Mouse (Mus musculus) cerebellum, adult 11 months (tissue): ENCODE measurements around the gene Stard13.

Experiments
- DNase-seq: peaks from one replicate; pipeline ENCODE4 v3.0.0; 2022

Stard13 gene

DNA sequence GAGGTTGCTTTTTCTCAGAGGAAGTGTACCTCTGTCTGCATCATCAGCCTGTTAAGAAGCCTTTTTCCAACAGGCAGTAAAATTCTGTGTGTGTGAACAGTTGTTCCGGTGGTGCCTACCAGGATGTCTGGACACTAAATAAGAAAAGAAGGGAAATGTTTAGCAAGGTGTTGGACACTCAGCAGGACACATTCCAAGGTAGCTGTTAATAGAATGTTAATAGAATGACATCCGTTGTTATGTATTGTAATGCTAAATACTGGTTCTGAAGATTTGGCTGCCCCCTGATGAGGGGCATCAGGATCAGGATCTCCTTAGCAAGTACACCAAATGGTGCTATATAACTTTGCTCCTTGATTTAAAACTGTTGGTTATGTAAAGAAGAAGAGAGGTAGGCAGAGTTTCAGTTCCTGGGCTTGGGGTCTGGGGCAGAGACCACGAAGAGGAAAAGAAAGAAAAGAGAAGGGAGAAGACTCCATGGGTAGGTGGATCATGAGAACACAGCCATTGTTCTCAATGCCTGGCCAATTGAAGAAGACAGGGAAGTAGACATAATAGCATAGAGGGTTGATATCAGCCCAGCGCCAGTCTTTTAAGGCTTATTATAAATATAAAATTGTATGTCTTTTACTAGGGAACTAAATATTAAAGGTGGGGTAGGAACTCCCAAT lies 9.8 kb downstream of the Stard13 start:
- DNase-seq = no peak

DNA sequence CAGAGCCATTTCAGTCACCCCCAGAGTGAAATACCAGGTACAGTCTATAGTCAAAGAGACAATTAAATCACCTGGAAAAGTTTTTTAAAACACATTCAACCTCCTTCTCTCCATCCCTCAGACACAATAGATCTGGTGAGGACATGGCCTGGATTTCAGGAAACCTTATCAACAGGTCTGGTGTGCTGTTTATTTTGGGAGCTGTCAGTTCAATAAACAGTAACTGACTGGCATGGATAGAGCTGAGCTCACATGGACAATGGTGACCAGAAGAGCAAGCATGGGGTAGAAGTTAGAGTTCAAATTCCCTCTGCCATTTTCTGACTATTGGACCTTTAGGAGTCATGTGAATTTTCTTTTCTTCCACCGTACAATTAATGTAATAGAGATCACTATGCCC lies 10.8 kb downstream of the Stard13 start:
- DNase-seq = no peak

DNA sequence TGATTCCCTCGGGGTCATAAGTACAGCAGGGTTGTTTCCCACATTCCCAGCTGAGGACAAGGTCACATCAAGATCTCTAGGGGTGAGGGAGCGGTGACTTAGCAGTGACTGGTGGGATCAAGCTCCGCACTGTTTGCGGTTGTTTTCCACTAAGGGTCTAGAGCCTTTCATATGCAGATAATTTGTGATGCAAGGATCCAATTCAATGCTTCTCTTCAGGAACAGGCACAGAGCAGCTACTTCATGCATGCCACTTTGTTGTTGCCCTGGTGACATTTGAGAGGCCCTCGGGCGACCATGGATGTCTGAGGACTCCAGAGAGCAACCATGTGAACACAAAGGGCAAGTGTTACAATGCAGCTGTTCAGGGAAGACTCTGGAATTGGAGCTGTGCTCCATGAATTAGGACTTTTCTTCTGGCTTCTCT lies 14.9 kb downstream of the Stard13 start:
- DNase-seq = no peak

DNA sequence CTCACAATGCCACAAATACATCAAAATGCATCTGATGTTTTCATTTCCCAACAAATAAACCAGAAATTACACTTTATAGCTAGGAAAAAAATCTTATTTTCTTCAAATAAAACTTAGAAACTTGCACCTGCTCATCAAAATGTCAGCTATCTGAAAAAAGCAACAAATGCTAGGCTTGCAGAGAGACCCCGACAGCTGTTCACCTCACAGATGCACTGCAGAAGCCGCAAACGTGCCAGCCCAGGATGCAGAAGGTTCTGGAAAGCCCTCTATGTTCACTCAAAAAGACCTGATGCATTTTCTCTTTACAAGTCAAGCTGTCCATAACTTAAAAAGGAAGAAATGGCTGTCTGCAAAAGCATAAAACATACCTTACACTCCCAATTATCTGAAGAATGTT lies 20.5 kb downstream of the Stard13 start:
- no peak for DNase-seq

DNA sequence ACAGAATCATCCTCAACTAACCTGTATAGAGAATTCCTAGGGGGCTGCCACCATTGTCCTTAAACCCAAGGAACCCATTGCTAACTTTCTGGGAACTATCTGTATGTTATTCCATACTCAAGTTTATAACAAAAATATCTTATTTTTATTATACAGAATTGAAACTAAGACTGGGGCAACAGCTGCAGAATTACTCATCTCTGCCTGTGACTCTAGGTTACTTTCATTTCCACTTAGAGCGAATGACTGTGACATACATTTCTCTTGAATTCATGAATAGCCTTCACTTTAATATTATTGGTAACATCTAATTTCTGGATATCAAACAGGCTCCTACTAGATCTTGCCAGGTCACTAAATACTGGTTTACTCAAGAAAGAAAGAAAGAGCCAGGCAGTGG lies 22.8 kb downstream of the Stard13 start:
- DNase-seq = no peak

DNA sequence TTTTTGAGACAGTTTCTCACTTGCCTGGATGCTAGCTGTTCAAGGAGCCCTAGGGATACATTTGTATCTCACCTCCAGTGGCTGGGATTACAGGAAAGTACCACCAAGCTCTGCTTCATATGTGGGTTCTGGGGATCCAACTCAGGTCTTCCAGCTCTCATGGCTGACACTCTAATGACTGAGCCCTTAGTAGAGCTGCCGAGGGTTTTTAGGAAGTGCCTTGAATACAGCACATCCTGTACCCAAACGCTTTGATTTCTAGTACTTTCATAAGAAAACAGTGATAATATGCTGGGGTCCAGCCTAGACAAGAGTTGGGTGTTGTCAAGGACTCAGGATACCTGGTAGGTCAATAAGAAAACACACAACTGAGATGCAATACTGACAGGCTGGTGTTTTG lies 23.6 kb downstream of the Stard13 start:
- DNase-seq = no peak

DNA sequence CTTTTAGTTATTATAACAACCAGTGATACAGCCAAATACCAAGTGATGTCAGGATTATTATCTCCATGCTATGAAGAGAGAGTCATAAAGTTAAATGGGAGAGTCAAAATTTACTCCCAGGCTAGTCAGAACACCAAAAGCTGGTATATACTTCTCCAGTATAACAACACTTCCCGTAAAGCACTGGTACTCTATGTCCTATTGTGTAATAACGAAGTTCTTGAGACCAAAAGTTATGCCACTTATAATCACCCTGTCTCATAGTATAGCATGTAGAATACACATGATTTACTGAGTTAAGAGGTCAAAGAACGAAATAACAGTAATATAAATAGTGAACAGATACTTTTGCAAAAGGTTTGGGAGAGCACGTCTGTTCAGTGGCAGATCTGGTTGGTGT lies 28.6 kb downstream of the Stard13 start:
- DNase-seq = no peak

DNA sequence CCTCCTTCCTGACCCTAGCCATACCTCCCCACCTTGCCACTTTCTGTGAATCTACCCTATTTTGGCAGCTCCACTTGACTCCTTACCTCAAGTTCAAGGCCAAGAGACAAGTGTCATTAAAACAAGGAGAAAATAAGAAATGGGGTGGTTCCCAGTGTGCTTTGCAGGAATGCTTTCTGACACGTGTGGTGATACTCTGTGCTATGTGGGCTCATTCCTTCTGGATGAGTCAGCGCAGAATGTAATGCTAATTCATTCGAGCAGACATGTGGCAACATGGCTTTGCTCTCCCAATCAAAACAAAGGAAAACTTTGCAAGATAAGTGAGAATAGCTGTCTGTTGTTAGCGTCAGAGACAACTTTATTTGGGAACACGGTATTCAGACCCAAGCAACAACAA lies 30.7 kb downstream of the Stard13 start:
- no peak for DNase-seq

DNA sequence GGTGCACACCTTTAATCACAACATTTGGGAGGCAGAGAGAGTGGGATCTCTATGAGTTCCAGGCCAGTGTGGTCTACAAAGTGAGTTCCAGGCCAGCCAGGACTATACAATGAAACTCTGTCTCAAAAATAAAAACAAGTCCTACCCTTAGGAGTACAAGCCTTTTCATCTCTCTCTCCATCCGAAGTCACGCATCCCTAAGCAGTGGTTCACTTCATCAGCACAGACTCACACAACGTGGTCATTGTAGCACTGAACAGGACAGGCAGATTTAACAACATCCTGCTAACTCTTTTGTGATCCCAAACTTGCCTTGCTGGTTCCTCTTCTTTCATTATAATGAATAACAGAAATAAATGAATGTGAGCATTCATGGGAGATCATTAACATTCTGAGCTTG lies 32.4 kb downstream of the Stard13 start:
- DNase-seq = no peak

DNA sequence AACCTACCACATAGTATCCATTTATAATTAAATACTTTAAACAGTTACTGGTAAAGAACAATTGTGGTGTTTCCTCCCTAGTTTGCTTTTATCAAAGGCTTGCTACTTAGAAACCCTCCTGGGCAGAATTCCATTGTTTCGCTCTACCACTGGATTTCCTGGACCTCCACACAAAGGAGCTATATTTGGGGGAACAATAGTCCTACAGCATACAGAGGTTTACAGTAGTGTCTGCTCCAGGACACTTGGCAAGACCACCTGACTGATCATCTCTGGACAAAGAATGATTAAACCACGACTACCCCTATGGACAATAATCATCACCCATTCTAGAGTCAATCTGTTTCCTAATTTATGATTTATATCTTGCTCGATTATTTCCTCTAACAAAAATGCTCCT lies 34.4 kb downstream of the Stard13 start:
- DNase-seq = no peak

DNA sequence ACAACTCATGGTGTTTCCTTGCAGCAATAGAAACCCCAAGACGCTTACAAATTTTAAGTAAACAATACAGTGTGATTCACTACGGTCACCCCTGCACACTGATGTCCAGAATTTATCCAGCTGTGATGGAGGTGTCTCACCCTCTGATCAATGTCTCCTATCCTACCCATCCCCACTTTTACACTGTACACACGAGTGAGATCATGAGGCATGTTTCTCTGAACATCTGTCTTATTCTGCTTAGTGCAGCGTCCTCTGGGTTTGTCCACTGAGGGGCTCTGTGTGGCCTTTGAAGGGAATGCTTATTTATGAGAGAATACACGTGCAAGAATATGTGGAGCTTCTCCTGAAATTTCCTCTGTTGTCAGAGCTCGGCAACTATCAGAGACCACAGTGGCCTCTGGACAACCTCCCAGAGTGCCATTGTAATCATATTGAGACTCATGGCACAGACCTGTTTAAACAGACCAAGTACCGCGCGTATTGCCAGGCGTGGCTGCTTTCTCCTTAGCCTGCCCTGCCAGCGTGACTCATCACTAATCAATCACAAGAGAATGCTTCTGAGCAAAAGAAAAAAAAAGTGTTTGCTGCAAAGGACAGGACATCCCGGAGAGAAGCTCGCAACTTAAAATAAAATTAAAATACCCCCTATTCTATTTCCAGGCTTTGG lies 36.9 kb downstream of the Stard13 start:
- DNase-seq = no peak

DNA sequence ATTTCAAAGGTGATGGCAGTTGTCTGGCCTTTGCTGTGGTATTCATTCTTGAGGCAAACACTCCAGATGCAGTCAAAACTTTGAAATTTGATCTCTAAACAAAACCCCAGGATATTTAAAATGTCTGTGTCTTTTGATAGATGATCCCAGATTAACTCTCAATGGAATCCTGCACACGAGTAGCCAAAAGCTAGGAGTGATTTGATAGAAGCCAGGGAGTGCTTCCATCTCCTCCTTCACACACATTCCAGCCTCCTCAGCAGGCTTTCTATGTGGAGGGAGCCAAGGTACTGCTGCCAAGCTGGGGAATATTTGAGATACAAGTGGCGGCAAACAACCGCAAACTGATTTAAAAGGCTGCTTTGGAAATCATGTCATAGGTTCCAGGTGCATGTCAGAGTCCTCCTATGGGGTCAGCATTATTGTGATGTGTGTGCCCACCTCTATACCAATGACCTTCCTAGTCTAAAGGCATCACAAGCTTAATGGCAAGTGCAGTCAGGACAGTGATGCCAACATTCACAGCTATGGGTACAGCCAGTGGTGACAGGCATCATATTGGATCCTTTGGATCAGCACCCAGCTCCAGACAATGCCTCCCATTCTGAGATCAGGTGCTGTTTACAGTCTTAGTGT lies 39.6 kb downstream of the Stard13 start:
- no peak for DNase-seq

DNA sequence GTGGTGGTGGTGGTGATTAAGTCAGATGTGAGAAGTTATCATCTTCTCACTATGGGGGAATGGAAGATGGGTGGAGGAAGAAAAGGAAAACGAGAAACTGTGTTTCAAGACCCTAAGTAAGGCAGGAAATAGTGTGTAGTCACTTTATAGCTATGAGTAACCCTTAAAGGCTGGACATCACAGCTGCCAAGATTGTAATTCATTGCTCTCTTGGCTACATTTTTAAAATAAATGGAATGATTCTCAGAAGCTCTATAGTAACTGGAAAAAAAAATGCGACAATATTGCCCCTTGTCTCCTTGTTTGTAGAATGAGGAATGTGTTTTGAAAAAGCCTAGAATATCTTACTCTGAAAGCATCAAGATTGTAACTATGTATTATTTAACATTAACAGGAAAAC lies 41.4 kb downstream of the Stard13 start:
- no peak for DNase-seq

DNA sequence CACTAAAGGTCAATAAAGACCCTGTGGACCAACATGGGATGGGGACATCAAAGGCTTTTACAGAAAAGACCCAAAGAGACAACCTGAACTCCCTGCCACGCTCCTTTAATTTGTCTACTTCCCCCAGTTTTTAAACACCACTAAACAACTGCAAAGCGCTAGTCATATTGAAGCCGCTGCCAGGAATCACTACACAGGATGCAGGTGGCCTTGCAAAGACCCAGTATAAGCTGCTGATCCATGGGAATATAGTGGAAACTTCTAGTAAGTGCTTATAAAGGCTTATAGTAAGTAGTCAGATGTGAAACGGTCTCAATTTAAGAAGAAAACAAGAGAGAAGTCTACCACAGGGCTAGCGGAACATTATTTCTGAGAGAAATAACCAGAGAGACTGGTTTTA lies 42.9 kb downstream of the Stard13 start:
- DNase-seq = no peak

DNA sequence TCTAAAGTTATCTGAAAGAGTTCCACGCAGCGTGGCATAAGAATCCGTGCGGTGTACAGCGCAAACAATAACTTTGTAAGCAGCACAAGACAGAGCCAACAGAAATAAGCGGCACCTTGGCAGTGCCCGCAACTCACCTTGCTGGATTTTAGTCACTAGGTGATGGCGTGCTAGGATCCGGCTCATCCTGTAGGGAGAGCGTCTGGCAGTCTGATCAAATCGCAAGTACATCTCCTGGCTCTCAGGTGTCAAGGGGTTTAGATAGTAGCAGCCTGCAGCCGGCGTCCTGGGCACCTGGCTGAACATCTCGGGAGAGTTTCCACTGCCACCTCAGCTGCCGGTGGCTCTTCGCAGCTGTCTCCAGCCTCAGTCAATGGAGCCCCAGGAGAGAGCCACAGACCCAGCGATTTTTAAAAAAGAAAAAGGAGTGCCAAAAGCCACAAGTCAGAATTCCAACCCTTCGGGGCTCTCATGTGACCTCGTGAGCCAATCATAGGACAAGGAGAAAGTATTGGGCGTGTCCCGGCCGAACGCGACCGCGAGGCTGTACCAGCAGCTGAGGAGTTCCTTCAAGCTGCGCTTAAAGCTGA lies 43.8 kb downstream of the Stard13 start:
- DNase-seq = no peak

DNA sequence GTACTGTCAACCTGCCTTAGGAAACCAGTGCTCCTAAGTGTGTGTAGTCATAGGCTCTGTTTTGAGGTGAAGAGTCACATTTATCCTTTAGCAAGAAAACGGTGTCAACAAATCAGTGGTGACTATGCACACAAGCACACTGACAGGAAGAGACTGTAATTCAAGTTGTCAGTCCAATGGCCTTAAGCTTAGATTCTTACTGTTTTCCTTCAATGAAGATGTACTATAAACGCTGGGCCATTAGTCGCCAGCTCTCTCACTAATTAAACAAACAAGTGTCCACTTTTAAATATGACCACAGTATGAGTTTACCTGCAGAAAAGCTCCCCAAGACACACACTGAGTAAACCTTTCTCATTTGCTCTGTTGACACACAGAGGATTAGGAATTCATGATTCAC lies 44.3 kb downstream of the Stard13 start:
- no peak for DNase-seq

DNA sequence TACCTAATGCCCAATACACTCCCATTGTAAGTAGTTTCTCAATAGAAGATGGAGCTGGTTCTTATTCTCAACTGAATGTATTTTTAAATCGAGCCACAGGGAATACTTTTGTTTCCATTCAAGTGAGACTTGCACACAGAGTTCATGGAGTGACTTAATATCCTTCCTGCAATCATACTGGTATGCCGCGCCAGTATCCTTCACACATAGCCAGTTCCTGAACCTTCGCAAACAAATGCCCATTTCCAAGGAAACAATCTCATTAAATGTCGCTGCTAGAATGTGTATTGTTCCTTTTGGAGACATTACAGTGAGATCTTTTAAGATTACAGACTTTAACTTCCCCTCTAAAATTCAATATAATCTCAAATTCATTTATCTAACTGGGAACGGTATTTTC lies 45.0 kb downstream of the Stard13 start:
- no peak for DNase-seq

DNA sequence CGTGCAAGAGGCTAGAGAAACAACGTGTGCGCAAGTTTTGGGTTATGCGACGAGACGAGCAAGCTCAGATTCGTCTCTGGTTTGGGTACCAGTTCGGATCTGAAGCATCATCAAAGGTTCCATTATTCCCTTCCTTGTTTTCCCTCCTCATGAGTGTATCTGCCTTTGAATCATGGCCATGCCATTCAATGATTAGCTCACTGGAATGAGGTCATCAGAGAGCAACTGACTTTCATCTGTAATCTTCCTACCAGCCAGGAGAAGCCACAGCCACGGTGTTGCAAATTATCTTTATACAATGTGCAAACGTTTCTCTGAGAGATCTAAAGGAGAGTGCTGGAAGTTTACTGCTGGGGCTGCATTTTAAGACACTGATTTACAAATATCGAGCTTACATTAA lies 46.3 kb downstream of the Stard13 start:
- no peak for DNase-seq

DNA sequence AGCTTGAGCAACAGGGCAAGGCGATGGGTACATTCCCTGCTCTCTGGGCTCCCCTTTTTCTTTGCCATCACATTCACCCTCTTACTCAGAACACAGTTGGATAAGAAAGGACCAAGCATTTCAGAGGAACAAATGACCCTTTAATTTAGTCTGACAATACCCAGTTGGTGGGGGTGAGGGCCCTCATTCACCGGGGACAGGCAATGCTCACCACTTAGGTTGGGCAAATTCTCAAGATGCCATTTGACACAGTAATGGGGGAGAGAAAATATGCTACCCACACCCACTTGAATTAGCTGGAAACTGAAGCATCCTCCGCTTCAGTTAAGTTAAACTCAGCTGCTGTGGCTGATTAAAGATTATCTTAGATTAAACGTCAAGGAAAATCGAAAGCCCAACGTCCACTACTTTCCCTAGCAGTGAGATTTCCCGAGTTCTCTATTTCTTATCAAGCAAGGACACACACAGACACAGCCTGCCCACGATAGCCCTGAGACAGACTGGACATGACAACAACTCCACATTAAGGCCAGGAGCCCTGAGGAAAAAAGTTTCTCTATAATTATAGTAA lies 48.3 kb downstream of the Stard13 start:
- no peak for DNase-seq

DNA sequence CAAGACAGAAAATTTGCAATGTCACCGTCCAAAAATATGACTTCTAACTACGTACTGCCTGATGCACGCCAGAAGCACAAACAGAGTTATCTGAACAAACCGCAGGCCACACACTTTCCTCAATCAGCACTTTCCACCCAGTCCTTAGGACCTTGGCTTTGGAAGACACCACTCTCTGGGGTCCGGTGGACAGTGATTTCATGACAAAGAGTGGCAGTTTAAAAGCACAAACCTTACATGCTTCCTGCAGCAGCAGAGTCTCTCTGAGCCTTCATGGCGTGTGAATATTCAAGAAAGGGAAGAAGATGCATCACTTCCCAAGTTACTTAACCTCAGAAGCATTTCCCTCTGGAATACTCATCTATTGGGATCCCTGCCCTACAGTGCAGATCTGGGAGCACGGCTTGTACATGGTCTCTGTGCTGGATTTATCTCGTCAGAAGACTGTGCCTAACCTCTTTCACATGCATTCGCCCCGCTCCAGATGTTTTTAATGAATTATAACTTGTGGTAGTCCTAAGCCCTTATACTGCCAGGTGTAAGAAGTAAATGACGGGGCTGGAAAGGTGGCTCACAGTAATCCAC lies 49.9 kb downstream of the Stard13 start:
- DNase-seq = no peak

DNA sequence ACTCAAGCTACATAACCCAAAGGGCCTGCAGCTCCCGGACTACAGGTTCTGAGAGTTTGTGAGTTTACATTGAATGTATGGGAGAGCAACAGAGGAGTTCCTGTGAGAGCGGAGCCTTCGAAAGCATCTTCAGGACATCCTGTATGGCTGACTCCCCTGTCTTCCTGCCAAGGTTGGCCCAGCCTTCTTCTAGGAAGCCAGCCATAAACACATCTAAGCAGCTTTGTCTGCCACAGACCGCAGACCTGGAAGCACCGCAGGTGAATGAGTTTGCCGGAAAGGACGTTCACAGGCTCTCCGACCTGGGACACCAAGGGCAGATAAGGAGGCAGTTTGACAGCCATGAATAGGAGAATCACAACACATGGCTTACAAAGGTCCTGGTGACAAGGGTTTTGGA lies 52.3 kb downstream of the Stard13 start:
- DNase-seq = no peak

DNA sequence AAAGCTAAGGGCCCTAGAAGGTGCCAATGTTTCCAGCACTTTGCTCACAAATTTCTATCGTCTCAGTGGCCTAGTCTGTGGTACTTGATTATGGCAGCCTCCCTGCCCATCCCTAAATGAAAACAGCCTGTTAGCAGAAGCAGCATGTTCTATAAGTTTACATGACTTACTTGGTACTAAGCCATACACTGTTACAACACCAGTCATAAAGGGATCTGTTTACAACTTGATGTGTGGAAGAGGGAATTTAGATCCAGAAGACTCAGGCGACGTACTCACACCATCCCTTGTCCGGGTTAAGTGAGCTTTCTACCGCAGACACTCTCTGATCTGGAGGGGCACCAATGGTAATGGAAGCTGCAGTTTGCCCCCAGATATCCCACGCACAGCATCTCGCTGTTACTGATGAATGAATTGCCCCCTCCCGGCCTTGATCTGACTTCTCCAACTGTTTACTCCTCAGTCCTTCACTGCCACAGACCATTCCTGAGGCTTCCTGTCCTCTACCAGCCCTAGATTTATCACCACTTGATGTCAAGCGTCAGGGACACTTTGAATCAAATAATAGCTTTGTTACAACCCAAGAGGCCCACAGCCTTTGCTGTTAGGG lies 53.4 kb downstream of the Stard13 start:
- DNase-seq = no peak

DNA sequence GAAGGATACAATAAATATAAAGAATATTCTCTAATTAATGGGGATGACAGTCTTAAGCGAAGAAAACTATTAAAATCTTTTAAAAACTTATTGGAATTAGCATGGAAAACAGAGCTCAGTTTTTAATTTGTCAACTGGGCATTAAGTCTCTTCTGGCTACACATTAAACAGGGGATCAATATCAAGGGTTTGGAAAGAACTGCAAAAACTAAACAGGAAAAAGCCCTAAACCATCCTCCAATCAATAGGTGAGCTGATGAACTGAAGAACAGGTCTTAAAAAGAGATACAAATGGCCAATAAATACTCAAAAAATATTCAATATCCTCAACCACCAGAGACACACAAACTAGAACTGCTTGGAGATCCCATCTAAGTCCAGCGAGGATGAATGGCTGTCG lies 56.5 kb downstream of the Stard13 start:
- DNase-seq = no peak
